Mouse (Mus musculus): ENCODE data around the gene Baiap2l2. TPM values are rescaled to one million over a fixed set of nuclear protein-coding genes. Genes with fewer than 3 reads are reported as not detected.

The Baiap2l2 gene
- polyA plus RNA-seq, 1 experiment from 2014 or later = 1.9 TPM

GRCm38 (mm10) chr15:79288387-79288786 lies 3.0 kb upstream of the Baiap2l2 start:
- Histone ChIP-seq H3K4me3 (replicated peaks; ENCODE audit: low read depth, low read length) (no peak overlapping the region), H3K27me3 (ENCODE audit: control insufficient read depth, insufficient read depth, low read length) (no peaks in the 10 kb centered on the region), H3K27ac (replicated peaks; ENCODE audit: low read depth, low read length) (no peak overlapping the region), H3K9ac (replicated peaks; ENCODE audit: low read length) (no peak overlapping the region), H3K9me3 (ENCODE audit: control insufficient read depth, low read length) (no peaks in the 10 kb centered on the region), H3K4me2 (ENCODE audit: low read length) (no peak overlapping the region), H3K4me1 (ENCODE audit: control insufficient read depth, insufficient read depth, low read length) (no peaks in the 10 kb centered on the region), H3K36me3 (ENCODE audit: control insufficient read depth, insufficient read depth, low read length) (peaks cover 16% of the 10 kb centered on the region; the same call in 1 of the 2 replicates)
- ATAC-seq (ENCODE audit: low FRiP score, low TSS enrichment) (no peak), DNase-seq (no peak)
- 86% methylated on average over 3 of the region's 3 CpGs for WGBS

GRCm38 (mm10) chr15:79287091-79287490 lies 1.8 kb upstream of the Baiap2l2 start:
- H3K4me3 ChIP-seq (replicated peaks; ENCODE audit: low read depth, low read length) = no peak overlapping the region
- H3K9me3 ChIP-seq (ENCODE audit: control insufficient read depth, low read length) = no peaks in the 10 kb centered on the region
- WGBS = 93% methylated on average over 7 of the region's 7 CpGs
- no peak overlapping the region for H3K4me2 ChIP-seq (ENCODE audit: low read length)
- no peak overlapping the region for H3K9ac ChIP-seq (replicated peaks; ENCODE audit: low read length)
- ATAC-seq (ENCODE audit: low FRiP score, low TSS enrichment) (no peak), DNase-seq (no peak)
- H3K4me1 ChIP-seq (ENCODE audit: control insufficient read depth, insufficient read depth, low read length) = no peaks in the 10 kb centered on the region
- no peak overlapping the region for H3K27ac ChIP-seq (replicated peaks; ENCODE audit: low read depth, low read length)
- H3K36me3 ChIP-seq (ENCODE audit: control insufficient read depth, insufficient read depth, low read length) = peaks cover 16% of the 10 kb centered on the region; the same call in 1 of the 2 replicates
- no peaks in the 10 kb centered on the region for H3K27me3 ChIP-seq (ENCODE audit: control insufficient read depth, insufficient read depth, low read length)

GRCm38 (mm10) chr15:79286141-79286540 lies 804 bp upstream of the Baiap2l2 start:
- DNase-seq = no peak
- WGBS = 87% methylated on average over 7 of the region's 7 CpGs
- ATAC-seq (ENCODE audit: low FRiP score, low TSS enrichment) = no peak

GRCm38 (mm10) chr15:79283371-79283770 lies 2.0 kb downstream of the Baiap2l2 start:
- Histone ChIP-seq H3K4me1 (ENCODE audit: control insufficient read depth, insufficient read depth, low read length) (no peaks in the 10 kb centered on the region), H3K9ac (replicated peaks; ENCODE audit: low read length) (no peak overlapping the region), H3K27me3 (ENCODE audit: control insufficient read depth, insufficient read depth, low read length) (no peaks in the 10 kb centered on the region), H3K36me3 (ENCODE audit: control insufficient read depth, insufficient read depth, low read length) (peaks cover 16% of the 10 kb centered on the region; the same call in 1 of the 2 replicates), H3K4me2 (ENCODE audit: low read length) (no peak overlapping the region), H3K4me3 (replicated peaks; ENCODE audit: low read depth, low read length) (no peak overlapping the region), H3K9me3 (ENCODE audit: control insufficient read depth, low read length) (no peaks in the 10 kb centered on the region), H3K27ac (replicated peaks; ENCODE audit: low read depth, low read length) (no peak overlapping the region)
- ATAC-seq (ENCODE audit: low FRiP score, low TSS enrichment) = no peak
- WGBS = 84% methylated on average over 4 of the region's 4 CpGs
- no peak for DNase-seq

More at GRCm38 (mm10) chr15:79286141-79286540, 804 bp upstream of the Baiap2l2 start:
- no peak overlapping the region for H3K27ac ChIP-seq (replicated peaks; ENCODE audit: low read depth, low read length)
- no peak overlapping the region for H3K4me2 ChIP-seq (ENCODE audit: low read length)
- no peaks in the 10 kb centered on the region for H3K27me3 ChIP-seq (ENCODE audit: control insufficient read depth, insufficient read depth, low read length)
- no peaks in the 10 kb centered on the region for H3K9me3 ChIP-seq (ENCODE audit: control insufficient read depth, low read length)
- H3K4me3 ChIP-seq (replicated peaks; ENCODE audit: low read depth, low read length) = no peak overlapping the region
- H3K4me1 ChIP-seq (ENCODE audit: control insufficient read depth, insufficient read depth, low read length) = no peaks in the 10 kb centered on the region
- H3K9ac ChIP-seq (replicated peaks; ENCODE audit: low read length) = no peak overlapping the region
- H3K36me3 ChIP-seq (ENCODE audit: control insufficient read depth, insufficient read depth, low read length) = peaks cover 16% of the 10 kb centered on the region; the same call in 1 of the 2 replicates

GRCm38 (mm10) chr15:79282434-79282833 lies 2.9 kb downstream of the Baiap2l2 start:
- Histone ChIP-seq H3K4me2 (ENCODE audit: low read length) (no peak overlapping the region), H3K27me3 (ENCODE audit: control insufficient read depth, insufficient read depth, low read length) (no peaks in the 10 kb centered on the region), H3K9ac (replicated peaks; ENCODE audit: low read length) (no peak overlapping the region), H3K4me1 (ENCODE audit: control insufficient read depth, insufficient read depth, low read length) (no peaks in the 10 kb centered on the region), H3K36me3 (ENCODE audit: control insufficient read depth, insufficient read depth, low read length) (peaks cover 15% of the 10 kb centered on the region; the same call in 1 of the 2 replicates), H3K27ac (replicated peaks; ENCODE audit: low read depth, low read length) (no peak overlapping the region), H3K9me3 (ENCODE audit: control insufficient read depth, low read length) (no peaks in the 10 kb centered on the region), H3K4me3 (replicated peaks; ENCODE audit: low read depth, low read length) (no peak overlapping the region)
- DNase-seq (no peak), ATAC-seq (ENCODE audit: low FRiP score, low TSS enrichment) (no peak)
- WGBS = 80% methylated on average over 5 of the region's 5 CpGs

- H3K27me3 ChIP-seq (ENCODE audit: control insufficient read depth, insufficient read depth, low read length) = no peaks in the 10 kb centered on the region
- DNase-seq = no peak
- no peak for ATAC-seq (ENCODE audit: low FRiP score, low TSS enrichment)
- no peak overlapping the region for H3K4me2 ChIP-seq (ENCODE audit: low read length)
- H3K27ac ChIP-seq (replicated peaks; ENCODE audit: low read depth, low read length) = no peak overlapping the region
- 92% methylated on average over 1 of the region's 1 CpGs for WGBS
- H3K4me3 ChIP-seq (replicated peaks; ENCODE audit: low read depth, low read length) = no peak overlapping the region
- 0 out of 2 replicates have a peak, but pooled peaks cover 5% of the 10 kb centered on the region for H3K36me3 ChIP-seq (ENCODE audit: control insufficient read depth, insufficient read depth, low read length)
- 0 out of 2 replicates have a peak, but pooled peaks cover 2% of the 10 kb centered on the region for H3K9me3 ChIP-seq (ENCODE audit: control insufficient read depth, low read length)
- no peaks in the 10 kb centered on the region for H3K4me1 ChIP-seq (ENCODE audit: control insufficient read depth, insufficient read depth, low read length)
- H3K9ac ChIP-seq (replicated peaks; ENCODE audit: low read length) = no peak overlapping the region
Measured at GRCm38 (mm10) chr15:79281389-79281788, 3.9 kb downstream of the Baiap2l2 start.

- Histone ChIP-seq H3K36me3 (ENCODE audit: control insufficient read depth, insufficient read depth, low read length) (0 out of 2 replicates have a peak, but pooled peaks cover under 1% of the 10 kb centered on the region), H3K27me3 (ENCODE audit: control insufficient read depth, insufficient read depth, low read length) (no peaks in the 10 kb centered on the region), H3K9me3 (ENCODE audit: control insufficient read depth, low read length) (0 out of 2 replicates have a peak, but pooled peaks cover 2% of the 10 kb centered on the region), H3K4me3 (replicated peaks; ENCODE audit: low read depth, low read length) (no peak overlapping the region), H3K4me1 (ENCODE audit: control insufficient read depth, insufficient read depth, low read length) (no peaks in the 10 kb centered on the region), H3K9ac (replicated peaks; ENCODE audit: low read length) (no peak overlapping the region), H3K4me2 (ENCODE audit: low read length) (no peak overlapping the region), H3K27ac (replicated peaks; ENCODE audit: low read depth, low read length) (no peak overlapping the region)
- ATAC-seq (ENCODE audit: low FRiP score, low TSS enrichment) (no peak), DNase-seq (no peak)
- WGBS = 59% methylated on average over 5 of the region's 5 CpGs
Measured at GRCm38 (mm10) chr15:79280850-79281249, 4.5 kb downstream of the Baiap2l2 start.

- Histone ChIP-seq H3K4me3 (replicated peaks; ENCODE audit: low read depth, low read length) (no peak overlapping the region), H3K9me3 (ENCODE audit: control insufficient read depth, low read length) (0 out of 2 replicates have a peak, but pooled peaks cover 2% of the 10 kb centered on the region), H3K36me3 (ENCODE audit: control insufficient read depth, insufficient read depth, low read length) (no peaks in the 10 kb centered on the region), H3K4me2 (ENCODE audit: low read length) (no peak overlapping the region), H3K9ac (replicated peaks; ENCODE audit: low read length) (no peak overlapping the region), H3K27ac (replicated peaks; ENCODE audit: low read depth, low read length) (no peak overlapping the region), H3K27me3 (ENCODE audit: control insufficient read depth, insufficient read depth, low read length) (no peaks in the 10 kb centered on the region), H3K4me1 (ENCODE audit: control insufficient read depth, insufficient read depth, low read length) (no peaks in the 10 kb centered on the region)
- ATAC-seq (ENCODE audit: low FRiP score, low TSS enrichment) (no peak), DNase-seq (peak; percentile 22)
- 20% methylated on average over 6 of the region's 6 CpGs for WGBS
Measured at GRCm38 (mm10) chr15:79280209-79280608, 5.1 kb downstream of the Baiap2l2 start.

GRCm38 (mm10) chr15:79277728-79278127 lies 7.6 kb downstream of the Baiap2l2 start:
- no peak for DNase-seq
- WGBS = 75% methylated on average over 10 of the region's 10 CpGs
- no peak overlapping the region for H3K27ac ChIP-seq (replicated peaks; ENCODE audit: low read depth, low read length)
- ATAC-seq (ENCODE audit: low FRiP score, low TSS enrichment) = no peak
- no peak overlapping the region for H3K4me3 ChIP-seq (replicated peaks; ENCODE audit: low read depth, low read length)
- no peak overlapping the region for H3K9ac ChIP-seq (replicated peaks; ENCODE audit: low read length)
- H3K4me1 ChIP-seq (ENCODE audit: control insufficient read depth, insufficient read depth, low read length) = no peaks in the 10 kb centered on the region
- no peaks in the 10 kb centered on the region for H3K36me3 ChIP-seq (ENCODE audit: control insufficient read depth, insufficient read depth, low read length)
- H3K4me2 ChIP-seq (ENCODE audit: low read length) = no peak overlapping the region
- H3K27me3 ChIP-seq (ENCODE audit: control insufficient read depth, insufficient read depth, low read length) = no peaks in the 10 kb centered on the region
- H3K9me3 ChIP-seq (ENCODE audit: control insufficient read depth, low read length) = 0 out of 2 replicates have a peak, but pooled peaks cover 2% of the 10 kb centered on the region

All from midbrain, embryonic 14.5 days (tissue).